Mouse (Mus musculus) common myeloid progenitor, adult 5-6 weeks (primary cell): ENCODE results near the gene Tmem234. TPM values are rescaled to one million over a fixed set of nuclear protein-coding genes. Genes with fewer than 3 reads are reported as not detected.
A peak's percentile ranks its signal among the peaks of the same experiment; 100 is the strongest.

Experiments
- ATAC-seq: replicated peaks from 2 replicates; pipeline ENCODE4 v1.8.0; 2016; ENCODE audit warnings: low read depth, mild to moderate bottlenecking, moderate TSS enrichment, inconsistent platforms; ENCODE audit not compliant: poor library complexity, severe bottlenecking
- total RNA-seq: library from RNA; stranded (forward); fragments of 200-1000, 187-1606 nt; gene quantifications from 2 replicates; pipeline ENCODE4 v1.2.3, GENCODE M21; 2017

Tmem234 gene
- total RNA-seq, 1 experiment from 2014 or later: 82.7 TPM

GRCm38 (mm10) chr4:129620419-129621282, 20.2 kb downstream of the Tmem234 start:
- no peak for ATAC-seq

GRCm38 (mm10) chr4:129621283-129621841, 20.9 kb downstream of the Tmem234 start:
- ATAC-seq: no peak

- ATAC-seq: no peak
Measured at GRCm38 (mm10) chr4:129622120-129622802, 21.8 kb downstream of the Tmem234 start.

- no peak for ATAC-seq
Measured at GRCm38 (mm10) chr4:129622803-129623535, 22.5 kb downstream of the Tmem234 start.

GRCm38 (mm10) chr4:129623681-129624091, 23.2 kb downstream of the Tmem234 start, which contains the start of gene Ccdc28b:
Ccdc28b (minus strand) TSS chr4:129623947.
- peak; percentile 8 for ATAC-seq

GRCm38 (mm10) chr4:129624281-129625028, 24.0 kb downstream of the Tmem234 start:
- peak; percentile 91 for ATAC-seq

GRCm38 (mm10) chr4:129625029-129625370, 24.5 kb downstream of the Tmem234 start:
- ATAC-seq: peak; percentile 59

GRCm38 (mm10) chr4:129625496-129625895, 25.0 kb downstream of the Tmem234 start:
- no peak for ATAC-seq

- ATAC-seq: no peak
Measured at GRCm38 (mm10) chr4:129626035-129626434, 25.6 kb downstream of the Tmem234 start.

GRCm38 (mm10) chr4:129630944-129631343, 30.5 kb downstream of the Tmem234 start:
- no peak for ATAC-seq

- ATAC-seq: no peak
Measured at GRCm38 (mm10) chr4:129631867-129632266, 31.4 kb downstream of the Tmem234 start.

GRCm38 (mm10) chr4:129633852-129634251, 33.4 kb downstream of the Tmem234 start:
- ATAC-seq: no peak

- ATAC-seq: no peak
Measured at GRCm38 (mm10) chr4:129639221-129639620, 38.8 kb downstream of the Tmem234 start.

- ATAC-seq: 0 out of 2 replicates have a peak, but pooled peaks have one; percentile 8
Measured at GRCm38 (mm10) chr4:129640101-129640637, 39.7 kb downstream of the Tmem234 start.

- ATAC-seq: peak; percentile 87
Measured at GRCm38 (mm10) chr4:129640638-129641467, 40.4 kb downstream of the Tmem234 start, which contains the start of gene Txlna. Txlna (minus strand) TSS chr4:129641065.

GRCm38 (mm10) chr4:129641756-129642155, 41.3 kb downstream of the Tmem234 start:
- no peak for ATAC-seq

- no peak for ATAC-seq
Measured at GRCm38 (mm10) chr4:129645204-129645603, 44.7 kb downstream of the Tmem234 start.

GRCm38 (mm10) chr4:129648656-129649055, 48.2 kb downstream of the Tmem234 start:
- ATAC-seq: no peak
